Mouse (Mus musculus): Measurements from ENCODE around the gene Wdr41.

DNA sequence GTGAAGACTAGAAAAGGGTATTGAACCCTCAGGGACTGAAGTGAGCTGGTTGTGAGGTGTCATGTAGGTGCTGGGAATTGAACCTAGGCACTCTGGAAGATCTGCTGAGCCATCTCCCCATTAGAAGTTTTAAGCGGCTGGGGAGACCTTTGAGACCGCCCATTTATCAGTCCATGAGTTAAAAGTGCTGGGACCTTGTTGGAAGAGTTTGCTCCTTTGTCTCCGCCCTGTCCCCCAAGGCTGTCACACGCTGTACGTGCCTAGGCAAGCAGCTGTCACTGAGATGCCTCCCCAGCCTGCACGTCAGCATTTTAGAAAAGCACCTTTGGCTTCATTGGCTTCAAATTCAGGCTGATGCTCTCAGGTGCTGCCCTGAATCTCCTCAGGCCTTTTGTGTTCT lies 44.1 kb downstream of the Wdr41 start:
- TF ChIP-seq CTCF (conservative IDR thresholded peaks at IDR 0.05; ENCODE audit: low read length) (no peak), POU5F1 (IDR thresholded peaks at IDR 0.05; ENCODE audit: borderline replicate concordance, low read length) (no peak), NANOG (IDR thresholded peaks at IDR 0.05; ENCODE audit: borderline replicate concordance, low read length) (no peak)

Data from E14TG2a.4 (cell line).